Mouse (Mus musculus) retina, embryonic 14.5 days (tissue): ENCODE measurements around the gene Fthl17c.
"Not testable (repeated sequence)": the region's sequence is repeated elsewhere in the genome, so short reads cannot be mapped to it uniquely, and the experiment has no call there.

ENCODE experiments used
- DNase-seq: peaks from one replicate; pipeline ENCODE4 v3.0.0-alpha.2; 2015; ENCODE audit warnings: low spot score

Gene Fthl17c

DNA sequence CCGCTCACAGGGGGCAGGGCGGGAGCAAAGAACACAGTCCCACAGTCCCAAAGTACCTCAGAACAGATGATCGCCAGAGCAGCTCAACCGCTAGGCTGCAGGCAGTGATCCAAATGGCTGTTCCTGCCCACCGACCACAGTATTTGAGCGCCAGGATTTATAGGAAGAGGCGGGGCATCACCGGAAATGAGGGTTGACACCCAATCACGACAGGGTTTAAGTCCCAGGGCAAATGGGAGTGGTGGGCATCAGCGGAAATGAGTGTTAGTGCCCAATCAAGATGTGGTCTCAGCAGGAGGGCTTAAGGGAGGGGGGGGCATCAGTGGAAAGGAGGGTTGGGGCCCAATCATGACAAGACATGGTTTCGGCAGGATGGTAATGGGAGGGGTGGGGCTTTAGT is at the start of gene Fthl17c:
Gene Fthl17c, minus strand, starts transcription at position 101 of the 400 bp plus-strand sequence.
- DNase-seq, result not testable (repeated sequence)

DNA sequence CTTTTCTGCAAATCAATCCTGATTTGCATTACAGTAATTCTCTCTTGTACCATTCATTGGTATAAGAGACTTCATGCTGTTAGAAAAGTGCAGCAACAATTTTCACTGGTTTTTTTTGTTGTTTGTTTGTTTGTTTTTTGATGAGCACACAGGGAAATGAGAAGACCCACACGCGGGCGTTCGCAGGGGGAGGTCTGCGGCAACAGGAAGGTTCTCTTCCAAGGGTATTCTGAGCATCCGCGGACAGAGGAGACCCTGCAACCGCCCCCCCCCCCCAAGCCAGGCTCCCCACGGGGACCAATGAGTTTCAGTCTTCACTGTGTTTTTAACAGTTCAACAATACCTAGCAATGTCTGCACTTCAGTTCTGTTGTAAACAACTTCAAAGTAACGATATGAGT is 43.1 kb upstream of the Fthl17c start:
- DNase-seq, result no peak

DNA sequence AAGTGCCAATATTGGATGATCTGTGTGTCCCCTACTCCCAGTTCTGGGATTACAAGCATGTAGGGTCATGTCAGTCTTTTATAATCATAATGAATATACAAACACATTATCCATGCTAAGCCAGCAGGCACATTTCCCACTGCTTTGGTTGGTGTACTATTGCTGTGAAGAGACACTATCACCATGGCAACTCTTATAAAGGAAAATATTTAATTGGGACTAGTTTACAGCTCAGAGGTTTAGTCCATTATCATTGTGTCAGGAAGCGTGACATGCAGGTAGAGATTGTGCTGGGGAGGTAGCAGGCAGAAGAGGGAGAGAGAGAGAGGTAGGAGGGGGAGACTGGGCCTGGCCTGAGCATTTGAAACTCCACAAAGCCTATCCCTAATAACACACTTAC is 39.7 kb upstream of the Fthl17c start:
- DNase-seq, result no peak

DNA sequence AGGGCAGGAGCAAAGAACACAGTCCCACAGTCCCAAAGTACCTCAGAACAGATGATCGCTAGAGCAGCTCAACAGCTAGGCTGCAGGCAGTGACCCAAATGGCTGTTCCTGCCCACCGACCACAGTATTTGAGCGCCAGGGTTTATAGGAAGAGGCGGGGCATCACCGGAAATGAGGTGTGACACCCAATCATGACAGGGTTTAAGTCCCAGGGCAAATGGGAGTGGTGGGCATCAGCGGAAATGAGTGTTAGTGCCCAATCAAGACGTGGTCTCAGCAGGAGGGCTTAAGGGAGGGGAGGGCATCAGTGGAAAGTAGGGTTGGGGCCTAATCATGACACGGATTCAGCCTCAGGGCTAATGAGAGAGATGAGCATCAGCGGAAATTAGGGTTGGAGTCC is 10.3 kb upstream of the Fthl17c start, which contains the start of gene Fthl17d:
Gene Fthl17d, minus strand, starts transcription at position 101 of the 400 bp plus-strand sequence.
- DNase-seq, result not testable (repeated sequence)

DNA sequence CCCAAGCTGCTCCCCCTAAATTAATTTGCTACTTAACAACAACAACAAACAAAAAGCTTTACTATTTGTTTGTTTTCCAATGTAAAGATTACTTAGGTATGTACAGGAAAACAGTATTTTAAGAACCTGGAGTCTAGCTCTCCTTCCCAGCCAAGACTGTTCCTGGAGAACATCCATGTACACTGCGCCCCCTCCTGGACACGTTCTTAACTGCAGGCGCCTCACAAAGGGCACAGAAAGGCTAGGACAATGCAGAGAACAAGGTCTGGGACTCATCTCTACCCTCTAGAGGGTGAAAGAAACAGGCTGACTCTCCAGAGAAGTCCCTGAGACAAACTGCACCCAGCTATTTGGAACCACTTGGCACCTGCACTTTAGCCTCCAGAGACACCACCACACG is 11.7 kb downstream of the Fthl17c start:
- DNase-seq, result not testable (repeated sequence)

DNA sequence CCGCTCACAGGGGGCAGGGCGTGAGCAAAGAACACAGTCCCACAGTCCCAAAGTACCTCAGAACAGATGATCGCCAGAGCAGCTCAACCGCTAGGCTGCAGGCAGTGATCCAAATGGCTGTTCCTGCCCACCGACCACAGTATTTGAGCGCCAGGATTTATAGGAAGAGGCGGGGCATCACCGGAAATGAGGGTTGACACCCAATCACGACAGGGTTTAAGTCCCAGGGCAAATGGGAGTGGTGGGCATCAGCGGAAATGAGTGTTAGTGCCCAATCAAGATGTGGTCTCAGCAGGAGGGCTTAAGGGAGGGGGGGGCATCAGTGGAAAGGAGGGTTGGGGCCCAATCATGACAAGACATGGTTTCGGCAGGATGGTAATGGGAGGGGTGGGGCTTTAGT is 13.5 kb downstream of the Fthl17c start, which contains the start of gene Fthl17b:
Gene Fthl17b, minus strand, starts transcription at position 101 of the 400 bp plus-strand sequence.
- not testable (repeated sequence) for DNase-seq

DNA sequence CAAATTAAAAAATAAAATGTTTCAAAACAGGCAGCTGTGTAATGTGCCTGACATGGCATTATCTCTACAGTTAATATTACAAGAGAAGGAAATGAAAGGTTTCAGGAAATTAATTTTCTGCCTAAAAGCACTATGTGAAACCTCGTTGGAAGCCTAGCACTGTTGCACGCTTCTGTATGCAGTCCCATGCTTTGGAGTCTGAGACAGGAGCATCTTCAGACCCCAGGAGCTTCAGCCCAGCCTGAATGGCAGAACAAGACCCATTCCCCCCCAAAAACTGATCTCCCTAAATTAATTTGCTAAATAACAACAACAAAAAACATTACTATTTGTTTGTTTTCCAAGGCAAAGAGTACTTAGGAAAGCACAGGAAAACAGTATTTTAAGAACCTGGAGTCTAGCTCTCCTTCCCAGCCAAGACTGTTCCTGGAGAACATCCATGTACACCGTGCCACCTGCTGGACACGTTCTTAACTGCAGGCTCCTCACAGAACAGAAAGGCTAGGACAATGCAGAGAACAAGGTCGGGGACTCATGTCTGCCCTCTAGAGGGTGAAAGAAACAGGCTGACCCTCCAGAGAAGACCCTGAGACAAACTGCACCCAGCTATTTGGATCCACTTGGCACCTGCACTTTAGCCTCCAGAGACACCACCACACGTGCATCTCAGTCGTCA is 28.1 kb downstream of the Fthl17c start:
- peak; percentile 87 for DNase-seq

DNA sequence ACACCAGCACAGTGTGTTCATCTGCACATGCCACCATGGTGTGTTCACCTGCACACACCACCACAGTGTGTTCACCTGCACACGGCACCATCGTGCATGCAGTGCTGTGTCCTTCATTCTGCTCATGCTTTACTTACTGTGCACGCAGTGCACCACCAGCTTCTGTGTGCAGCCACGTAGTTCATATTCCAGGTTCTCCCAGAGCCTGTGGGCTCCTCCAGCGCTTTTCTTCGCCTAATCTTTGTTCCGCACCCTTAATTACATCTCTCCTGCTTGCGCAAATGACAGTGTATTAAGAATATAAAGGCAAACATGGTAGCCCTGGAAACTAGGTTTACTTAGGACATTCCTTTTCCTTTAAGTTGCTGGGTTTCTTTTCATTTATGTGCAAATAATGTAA is 32.3 kb downstream of the Fthl17c start:
- no peak for DNase-seq

DNA sequence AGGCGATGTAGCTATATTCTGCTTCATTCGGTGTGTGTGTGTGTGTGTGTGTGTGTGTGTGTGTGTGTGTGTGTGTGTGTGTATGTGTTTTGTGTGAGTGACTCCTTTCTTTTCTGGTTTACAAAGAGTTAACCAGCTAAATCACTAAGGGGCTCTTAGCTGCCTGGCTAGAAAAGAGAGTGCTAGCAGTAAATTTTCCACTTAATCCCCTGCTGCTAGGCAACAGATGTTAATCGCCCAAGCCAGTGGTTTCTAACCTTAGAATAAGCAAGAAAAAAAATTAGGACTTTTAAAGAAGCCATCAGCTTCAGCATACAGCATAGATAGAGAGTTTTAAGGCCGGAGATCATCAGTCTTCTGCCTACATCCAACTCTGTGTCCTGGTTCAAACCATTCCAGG is 49.1 kb downstream of the Fthl17c start:
- peak; percentile 8 for DNase-seq
